Mouse (Mus musculus) liver (tissue): ENCODE data around the gene Prrt1.

Experiments used
- DNase-seq: peaks from one replicate; pipeline ENCODE4 v3.0.0-alpha.2; 2020; ENCODE audit warnings: mixed read lengths

Prrt1 gene

DNA sequence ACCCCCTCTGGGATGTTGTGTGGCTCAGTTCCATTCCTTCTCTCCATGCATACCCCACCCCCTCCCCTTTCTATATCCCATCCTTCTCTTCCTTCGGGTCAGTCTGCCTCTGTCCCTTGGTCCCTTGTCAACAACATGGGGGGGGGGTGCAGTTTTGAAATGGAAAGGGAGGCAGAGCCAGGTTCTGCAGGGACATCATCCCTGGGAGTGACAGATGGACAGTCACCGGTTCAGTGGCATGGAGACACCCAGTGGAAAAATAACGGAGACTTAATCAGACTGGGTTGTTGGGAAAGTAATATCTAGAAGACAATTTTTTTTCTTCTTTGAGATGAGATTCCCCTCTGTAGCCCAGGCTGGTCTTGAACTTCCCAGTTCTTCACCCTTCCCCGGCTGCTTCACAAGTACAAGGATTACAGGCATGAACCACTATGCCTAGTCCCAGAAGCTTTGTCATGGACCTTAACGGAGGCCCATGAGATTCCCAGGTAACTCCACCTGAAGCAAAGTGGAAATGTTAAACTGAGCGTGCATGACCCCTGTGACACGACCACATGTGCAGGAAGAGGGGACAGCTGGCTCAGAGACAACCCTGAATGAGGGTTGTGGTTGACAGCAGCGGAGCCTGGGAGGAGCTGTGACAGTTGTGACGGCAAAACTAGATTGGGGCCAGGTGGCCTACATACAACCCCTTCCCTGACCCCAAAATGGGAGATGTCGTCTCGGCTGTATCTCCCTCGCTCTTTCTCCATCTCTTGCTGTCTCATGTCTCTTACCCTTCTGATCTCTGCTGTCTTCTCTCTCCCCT, 667 bp downstream of the Prrt1 start:
- DNase-seq = no peak

DNA sequence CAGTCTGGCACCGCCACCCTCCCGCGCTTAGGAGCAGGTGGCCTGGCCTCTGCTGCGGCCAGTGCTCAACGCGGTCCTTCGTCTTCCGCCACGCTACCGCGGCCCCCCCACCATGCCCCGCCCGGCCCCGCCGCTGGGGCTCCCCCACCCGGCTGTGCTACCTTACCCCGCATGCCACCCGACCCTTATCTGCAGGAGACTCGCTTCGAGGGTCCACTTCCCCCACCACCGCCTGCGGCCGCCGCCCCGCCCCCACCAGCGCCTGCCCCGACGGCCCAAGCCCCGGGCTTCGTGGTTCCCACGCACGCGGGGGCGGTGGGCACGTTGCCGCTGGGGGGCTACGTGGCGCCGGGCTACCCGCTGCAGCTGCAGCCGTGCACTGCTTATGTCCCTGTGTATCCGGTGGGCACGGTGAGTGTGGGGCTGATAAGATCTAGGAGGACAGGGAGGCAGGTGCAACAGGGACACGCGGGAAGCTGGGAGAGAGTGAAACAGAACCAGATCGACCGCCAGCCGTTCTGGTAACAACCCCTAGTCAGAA, 1.5 kb downstream of the Prrt1 start:
- DNase-seq = no peak

DNA sequence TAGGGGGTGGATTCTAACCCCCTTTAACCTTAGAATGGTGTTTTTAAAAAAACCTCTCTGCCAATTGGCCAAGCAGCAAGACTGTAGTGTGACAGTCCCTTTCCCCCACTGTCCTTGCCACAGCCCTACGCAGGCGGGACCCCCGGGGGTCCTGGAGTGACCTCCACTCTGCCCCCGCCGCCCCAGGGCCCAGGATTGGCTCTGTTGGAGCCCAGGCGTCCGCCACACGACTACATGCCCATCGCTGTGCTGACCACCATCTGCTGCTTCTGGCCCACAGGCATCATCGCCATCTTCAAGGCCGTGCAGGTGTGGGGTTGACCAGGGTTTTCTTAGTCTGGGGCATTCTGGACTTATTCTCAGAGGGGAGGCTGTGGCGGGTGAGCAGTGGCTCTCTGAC, 2.3 kb downstream of the Prrt1 start:
- DNase-seq = no peak

DNA sequence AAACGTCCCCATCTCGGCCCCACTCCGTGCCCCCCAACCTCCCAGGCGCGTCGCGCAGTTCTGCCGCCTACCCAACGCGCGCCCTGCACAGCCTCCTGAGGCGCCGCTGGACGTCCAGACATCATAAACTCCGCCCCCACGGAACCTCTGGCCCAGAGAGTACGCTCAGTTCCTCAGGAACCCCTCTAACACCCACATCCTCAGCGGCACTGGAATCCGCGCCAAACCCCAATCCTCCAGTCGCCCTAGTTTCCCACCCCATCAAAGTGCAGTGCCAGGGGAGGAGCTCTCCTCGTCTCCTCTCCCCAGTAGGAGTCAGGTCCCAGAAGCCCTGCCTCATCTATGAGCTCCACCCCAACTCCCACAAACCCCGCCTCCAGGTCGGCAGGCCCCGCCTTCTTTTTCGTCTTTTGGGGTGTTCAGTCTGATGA, 2.9 kb downstream of the Prrt1 start:
- peak; percentile 70 for DNase-seq

DNA sequence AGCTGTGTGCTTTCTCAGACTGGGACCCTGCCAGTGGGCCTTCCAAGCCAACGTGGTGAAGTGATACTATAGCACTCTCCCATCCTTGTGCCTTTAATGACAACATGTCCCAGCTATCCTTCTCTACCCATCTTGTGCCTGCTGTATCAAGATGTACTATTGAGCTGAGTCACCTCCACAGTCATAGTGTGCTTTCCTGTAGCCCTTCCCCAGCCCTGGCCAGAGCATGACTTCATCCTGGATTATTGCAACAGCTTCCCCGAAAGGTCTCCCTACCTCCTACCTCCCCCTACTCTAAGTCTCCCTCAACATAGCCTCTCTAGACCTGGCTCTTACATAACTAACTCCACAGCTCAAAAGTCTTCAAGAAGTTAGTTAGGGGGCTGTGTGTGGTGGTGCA, 6.3 kb downstream of the Prrt1 start:
- no peak for DNase-seq

DNA sequence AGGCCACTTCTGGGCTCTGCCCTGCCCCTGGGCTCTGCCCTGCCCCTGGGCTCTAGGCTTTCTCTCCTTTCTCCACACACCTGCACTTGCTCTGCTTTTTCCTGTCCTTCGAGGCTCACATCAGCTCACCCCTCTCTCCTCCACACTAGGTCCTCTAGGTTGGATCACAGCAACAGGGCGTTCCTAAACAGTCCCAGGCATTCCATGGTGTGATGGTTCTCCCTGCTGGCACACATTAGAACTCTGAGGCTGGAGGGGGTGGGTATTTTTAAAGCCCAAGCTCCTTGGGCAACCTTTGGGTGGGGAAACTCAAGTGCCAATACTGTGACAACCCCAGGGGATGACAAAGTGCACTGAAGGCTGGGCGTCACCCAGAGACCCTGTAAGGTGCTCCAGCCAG, 8.1 kb downstream of the Prrt1 start:
- no peak for DNase-seq

DNA sequence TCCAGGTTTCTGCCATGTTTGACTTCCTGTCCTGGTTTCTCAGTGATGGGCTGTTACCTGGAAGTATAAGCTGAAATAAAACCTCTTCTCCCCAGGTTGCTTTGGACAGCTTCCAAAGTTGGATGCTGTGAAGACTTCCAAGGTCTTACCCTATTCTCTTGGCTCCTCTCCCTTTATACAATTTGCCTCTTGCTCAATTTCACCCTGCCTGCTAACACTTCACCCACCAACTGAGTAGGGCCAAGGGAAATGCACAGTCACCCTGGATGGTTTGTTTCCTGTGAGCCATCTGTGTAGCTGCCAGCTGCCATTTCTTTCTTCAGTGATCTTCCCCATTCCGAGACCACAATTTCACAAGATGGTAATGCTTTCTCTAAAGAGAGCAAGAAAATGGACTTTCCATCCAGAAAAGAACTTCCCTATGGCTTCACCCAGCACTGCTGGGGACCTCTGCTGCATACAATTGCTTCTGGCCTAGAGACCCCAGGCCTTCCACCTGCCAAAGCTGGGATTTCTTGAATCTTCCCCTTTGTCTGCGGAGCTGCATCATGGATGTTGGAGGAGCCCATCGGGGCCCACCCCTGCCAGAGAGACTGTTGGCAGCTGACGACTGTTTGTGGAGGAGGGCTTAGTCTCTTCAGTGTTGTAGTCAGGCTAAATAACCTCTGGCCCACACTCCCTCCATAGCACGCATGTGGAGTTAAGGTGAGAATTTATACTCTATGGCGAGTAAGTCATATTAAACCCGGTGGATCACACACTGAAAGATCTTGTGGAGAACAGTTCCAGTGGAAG, 10.3 kb downstream of the Prrt1 start:
- no peak for DNase-seq

DNA sequence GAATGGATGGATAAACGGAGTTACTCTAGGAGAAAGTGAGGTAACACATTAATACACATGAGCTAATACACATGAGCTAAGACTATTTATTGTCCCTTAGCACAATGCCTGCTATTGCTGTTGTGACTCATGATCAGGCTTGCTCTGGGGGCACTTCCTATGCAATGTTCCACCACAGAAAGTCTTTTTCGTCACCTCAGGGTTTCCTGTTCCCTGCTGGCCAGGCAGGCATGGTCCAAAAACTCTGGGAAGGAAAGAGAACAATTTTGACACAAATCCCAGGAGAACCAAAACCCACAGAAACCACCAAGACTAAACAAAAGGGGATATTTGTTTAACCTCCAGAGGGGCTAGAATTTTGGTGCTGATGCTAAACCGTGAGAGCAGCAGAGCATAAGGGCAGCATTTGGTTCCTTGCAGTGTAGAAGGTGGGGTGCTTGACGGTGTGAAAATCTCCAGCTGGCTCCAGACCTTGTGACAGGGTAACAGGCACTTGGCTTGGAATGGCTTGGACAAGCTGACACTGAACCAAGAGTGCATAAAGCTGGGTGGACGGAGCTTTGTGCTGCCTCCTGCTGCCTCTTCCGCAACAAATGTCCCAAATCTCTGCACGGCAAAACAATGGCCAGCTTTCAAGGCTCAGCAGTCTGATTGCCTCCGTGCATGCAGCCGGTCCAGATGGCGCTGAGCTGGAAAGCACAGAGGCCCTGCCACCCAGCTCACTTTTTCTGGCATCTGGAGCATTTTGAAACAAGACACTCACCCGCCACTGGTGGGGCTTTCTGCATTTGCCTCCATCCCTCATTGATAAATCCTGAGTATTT, 11.7 kb downstream of the Prrt1 start:
- no peak for DNase-seq

DNA sequence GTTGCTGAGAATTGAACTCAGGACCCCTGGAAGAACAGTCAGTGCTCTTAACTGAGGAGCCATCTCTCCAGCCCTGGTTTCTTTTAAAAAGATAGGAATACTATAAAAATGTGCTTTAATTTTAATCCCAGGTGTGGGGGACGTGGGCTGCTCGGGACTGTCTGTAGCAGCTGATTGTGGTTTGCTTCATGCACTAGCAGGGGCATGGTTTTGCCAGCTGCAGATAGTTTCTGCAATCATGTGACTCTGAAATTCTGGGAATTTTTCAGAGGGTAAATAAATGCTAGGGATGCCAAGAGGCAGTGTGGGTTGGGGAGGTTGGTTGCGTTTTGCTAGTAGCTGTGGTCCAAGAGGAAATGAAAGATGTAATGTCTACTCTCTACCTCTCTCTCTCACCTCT, 12.6 kb downstream of the Prrt1 start:
- no peak for DNase-seq

DNA sequence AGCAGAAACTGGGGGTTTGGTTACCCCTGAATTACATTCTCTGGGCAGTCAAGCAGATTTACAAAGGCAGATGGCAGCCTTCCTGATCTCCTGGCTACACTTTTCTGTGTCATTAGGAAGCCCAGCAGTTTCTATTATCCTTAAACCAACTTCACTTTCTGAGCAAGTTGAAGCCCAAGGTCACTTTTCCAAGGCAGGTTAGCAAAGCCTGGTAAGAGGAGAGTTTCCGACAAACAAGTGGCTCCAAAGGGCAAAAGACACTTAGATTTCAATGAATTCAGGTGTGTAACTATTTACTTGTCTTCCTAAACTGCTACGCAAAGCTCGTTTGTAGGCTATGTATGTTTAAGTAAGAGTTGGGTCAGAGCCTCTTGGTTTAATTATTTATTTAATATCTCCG, 14.0 kb downstream of the Prrt1 start:
- no peak for DNase-seq

DNA sequence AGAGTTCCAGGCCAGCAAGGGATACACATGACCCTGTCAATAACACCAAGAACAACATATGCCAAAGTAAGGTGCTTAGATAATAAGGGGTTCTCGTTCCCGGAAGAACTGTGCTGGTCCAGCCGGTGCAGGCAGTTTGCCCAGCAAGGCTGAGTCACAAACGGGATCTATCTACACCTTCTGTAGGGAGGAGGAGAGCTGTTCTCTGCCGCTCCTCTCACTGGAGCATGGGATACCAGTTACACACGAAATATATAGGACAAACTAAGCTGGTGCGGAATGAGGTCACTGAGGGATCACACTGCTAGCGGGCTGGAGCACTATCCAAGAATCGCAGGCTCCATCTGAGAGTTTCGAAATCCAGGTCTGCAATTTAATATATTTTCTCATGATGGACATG, 14.6 kb downstream of the Prrt1 start:
- DNase-seq = no peak

DNA sequence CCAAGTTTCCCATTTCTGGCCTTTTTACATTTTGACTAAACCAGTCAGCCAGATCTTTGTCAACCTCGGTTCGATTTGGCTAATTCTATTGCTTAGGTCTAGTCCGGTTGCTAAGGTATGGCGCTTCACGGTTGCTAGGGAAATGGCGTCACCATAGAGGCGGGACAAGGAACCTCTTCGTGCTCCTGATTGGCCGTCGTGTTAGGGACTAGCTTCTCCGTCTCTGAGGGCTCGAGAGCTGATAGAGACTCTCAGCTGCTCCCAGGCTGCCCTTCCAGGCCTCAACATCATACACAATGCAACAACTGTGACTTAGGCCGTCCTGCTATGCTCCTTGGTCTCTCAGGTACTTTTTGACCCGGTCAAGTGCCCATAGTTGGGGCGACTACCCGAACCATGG, 15.3 kb downstream of the Prrt1 start, which contains the start of gene Fkbpl:
Gene Fkbpl, plus strand, starts transcription at position 157 of the 400 bp plus-strand sequence.
- peak; percentile 89 for DNase-seq

DNA sequence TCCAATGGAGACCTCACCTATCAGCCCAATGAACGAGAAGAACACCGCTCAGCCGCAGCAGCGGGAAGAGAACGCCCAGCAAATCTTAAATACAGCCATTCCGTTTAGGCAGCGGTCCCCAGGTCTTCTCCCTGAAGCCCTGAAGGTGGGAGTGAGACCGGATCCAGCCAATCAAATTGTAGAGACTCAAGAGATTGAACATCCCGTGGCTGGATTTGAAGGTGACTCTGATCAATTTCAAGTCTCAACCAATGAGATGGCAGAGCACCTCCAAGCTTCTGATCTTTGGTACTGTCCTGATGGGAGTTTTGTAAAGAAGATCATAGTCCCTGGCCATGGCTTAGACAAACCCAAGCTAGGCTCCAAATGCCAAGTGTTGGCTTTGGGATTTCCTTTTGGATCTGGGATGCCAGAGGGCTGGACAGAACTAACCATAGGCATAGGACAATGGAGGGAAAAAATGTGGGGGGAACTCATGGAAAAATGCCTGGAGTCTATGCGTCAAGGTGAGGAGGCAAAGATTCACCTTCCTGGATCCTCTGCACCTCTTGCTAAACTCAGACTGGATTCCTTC, 16.0 kb downstream of the Prrt1 start:
- no peak for DNase-seq

DNA sequence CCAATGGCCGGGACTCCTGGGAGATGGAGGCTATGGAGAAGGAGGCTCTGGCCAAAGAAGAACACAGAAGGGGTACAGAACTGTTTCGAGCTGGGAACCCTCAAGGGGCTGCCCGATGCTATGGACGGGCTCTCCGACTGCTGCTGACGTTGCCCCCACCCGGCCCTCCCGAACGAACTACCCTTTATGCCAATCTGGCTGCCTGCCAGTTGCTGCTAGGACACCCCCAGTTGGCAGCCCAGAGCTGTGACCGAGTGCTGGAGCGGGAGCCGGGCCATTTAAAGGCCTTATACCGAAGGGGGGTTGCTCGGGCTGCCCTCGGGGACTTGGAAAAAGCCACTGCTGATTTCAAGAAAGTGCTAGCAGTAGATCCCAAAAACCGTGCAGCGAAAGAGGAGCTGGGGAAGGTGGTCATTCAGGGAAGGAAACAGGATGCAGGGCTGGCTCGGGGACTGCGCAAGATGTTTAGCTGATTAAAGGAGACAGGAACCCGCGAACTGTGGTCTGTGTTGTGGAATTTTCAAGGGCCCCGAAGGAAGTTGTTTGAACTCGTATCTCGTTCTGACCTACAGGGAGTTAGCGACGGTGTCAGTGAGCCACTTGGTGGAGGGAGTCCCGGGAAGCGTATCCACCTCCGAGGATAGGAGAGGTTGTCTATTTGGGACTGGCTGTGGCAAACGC, 16.6 kb downstream of the Prrt1 start:
- DNase-seq = no peak

DNA sequence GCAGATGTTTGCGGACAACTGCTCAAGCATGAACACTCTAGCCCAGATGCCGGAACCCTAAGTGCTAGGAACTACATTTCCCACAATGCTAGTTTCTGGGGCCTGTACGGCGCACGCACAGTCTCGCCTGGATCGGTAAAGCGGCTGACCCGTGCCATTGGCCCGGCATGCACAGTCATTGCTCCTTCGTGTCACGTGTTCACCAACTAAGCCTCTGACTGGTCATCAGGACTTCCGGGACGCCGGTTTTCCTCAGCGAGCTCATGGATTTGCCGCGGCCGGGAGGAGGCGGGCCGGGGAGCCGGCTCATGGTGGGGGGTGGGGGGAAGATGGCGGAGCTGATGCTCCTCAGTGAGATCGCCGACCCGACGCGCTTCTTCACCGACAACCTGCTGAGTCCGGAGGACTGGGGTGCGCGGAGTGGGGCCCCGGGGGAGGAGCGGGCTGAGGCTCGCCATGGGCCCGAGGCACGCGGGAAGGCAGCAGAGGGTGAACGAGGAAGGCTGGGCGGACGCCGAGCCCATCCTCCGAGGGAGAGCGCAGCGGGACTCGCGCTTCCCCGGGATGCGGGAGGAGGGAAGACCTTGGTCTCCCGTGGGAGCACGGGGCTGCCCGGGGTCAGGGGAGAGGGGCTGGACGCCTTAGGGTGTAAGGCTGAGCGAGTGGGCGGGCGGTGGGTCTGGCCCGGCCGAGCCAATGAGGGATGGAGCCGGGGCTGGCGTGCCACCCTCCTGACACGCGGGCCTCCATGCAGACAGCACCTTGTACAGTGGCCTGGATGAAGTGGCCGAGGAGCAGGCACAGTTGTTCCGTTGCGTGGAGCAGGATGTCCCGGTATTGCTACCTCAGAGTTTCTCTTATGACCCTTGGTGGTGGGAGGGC, 17.8 kb downstream of the Prrt1 start, which contains the start of gene Atf6b:
Gene Atf6b, plus strand, starts transcription at position 241 of the 882 bp plus-strand sequence.
- peak; percentile 96 for DNase-seq

DNA sequence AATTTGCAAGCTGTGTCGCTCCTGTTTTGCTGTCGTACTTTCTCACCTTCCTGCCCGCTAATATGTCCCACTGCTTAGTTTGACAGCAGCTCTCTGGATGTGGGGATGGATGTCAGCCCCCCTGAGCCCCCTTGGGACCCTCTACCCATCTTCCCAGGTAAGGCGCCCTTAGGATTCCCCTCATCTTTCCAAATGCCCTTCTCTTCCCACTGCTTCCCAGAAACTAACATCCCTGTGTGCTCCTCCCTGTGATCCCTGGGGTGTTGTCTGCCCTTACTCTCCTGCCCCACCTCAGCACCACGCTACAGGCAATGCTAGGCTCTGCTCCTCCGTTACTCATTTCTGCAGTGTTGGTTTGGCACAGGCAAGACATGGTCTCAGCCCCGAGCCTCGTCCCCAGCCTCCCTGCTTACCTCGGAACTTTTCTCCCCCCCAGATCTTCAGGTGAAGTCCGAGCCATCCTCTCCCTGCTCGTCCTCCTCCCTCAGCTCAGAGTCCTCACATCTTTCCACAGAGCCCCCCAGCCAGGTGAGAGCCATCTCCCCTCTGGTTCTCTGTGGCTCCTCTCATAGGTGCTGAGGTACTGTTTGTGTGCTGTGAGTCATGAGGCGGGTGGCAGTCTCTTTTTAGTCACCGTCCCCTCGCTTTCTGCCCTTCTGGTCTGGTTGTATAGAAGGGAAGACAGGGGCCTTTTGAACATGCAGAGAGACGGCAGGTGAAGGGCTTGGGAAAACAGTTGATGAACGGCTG, 19.0 kb downstream of the Prrt1 start:
- DNase-seq = no peak

DNA sequence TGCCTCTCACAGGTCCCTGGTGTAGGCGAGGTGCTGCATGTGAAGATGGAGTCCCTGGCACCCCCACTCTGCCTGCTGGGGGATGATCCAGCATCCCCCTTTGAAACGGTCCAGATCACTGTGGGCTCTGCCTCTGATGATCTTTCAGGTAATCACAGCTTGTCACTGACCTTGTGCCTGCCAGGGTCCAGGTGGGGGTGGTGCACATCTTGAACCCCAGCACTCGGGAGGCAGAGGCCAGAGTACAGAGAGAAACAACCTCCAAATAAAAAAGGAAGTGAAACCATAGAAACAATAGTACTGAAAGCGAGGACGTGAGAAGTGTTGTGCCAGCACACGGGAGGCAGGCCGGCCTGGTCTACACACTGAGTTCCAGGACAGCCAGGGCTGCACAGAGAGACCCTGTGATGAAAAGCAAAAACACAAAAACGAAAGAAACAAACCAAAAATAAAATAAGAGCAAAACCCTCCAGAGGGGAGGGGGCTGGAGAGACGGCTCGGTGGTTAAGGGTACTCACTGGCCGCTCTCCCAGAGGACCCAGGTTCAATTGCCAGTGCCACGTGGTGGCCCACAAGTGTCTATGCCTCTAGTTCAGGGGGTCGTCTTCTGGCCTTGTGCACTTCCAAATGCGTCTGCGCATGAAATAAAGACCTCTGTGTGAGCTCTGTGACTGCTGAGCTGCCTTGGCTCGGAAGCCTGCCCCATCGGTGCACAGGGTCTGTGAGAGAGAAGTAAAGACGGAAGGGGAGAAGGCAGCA, 20.0 kb downstream of the Prrt1 start:
- no peak for DNase-seq

DNA sequence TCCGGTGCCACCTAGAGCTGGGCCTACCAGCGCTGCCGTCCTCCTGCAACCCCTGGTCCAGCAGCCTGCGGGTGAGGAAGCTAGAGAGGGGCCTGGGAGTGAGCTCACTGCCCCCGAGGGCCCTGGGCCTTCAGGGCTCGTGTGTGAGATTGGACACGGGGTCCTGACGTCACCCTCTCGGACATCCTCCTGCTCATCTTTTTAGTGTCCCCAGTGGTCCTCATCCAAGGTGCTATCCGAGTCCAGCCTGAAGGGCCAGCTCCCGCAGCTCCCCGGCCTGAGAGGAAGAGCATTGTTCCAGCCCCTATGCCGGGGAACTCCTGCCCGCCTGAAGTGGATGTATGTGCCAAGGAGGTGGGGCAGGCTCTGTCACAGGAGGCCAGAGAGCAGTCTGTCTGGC, 21.4 kb downstream of the Prrt1 start:
- no peak for DNase-seq

DNA sequence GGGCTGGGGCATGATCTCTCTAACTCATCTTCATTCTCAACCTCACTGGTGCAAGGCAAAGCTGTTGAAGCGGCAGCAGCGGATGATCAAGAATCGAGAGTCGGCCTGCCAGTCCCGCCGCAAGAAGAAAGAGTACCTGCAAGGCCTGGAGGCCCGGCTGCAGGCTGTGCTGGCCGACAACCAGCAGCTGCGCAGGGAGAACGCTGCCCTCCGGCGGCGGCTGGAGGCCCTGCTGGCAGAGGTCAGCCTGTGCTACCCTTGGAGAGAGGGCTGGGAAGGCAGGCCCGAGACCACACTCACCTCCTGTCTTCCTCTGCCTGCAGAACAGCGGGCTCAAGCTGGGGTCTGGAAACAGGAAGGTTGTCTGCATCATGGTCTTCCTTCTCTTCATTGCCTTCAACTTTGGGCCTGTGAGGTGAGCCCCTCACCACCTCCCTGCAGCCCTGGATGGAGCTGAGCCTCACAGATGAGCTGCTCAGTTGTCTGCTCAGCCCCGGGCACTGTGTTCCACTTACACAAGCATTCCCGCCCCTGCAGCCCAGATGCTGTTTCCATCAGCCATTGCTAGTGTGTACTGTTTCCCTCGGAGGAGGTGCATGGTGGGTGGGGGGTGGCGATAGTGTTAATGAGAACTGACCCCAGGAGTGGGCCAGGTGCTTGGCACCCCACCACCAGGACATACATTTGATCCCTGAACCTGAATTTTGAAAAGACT, 22.3 kb downstream of the Prrt1 start:
- peak; percentile 55 for DNase-seq
